Mouse (Mus musculus): ENCODE data around the gene Tor2a. TPM values are rescaled to one million over a fixed set of nuclear protein-coding genes. Genes with fewer than 3 reads are reported as not detected.

Gene Tor2a
- polyA plus RNA-seq, 1 experiment = 36.6 TPM

- H3K27ac ChIP-seq (ENCODE audit: insufficient read depth, low read length) = no peak overlapping the region
- TF ChIP-seq CTCF (IDR thresholded peaks at IDR 0.05; ENCODE audit: borderline replicate concordance, insufficient read depth, low read length) (no peak), POLR2A (IDR thresholded peaks at IDR 0.05; ENCODE audit: low read depth, low read length) (no peak)
- peaks cover 7% of the 10 kb centered on the region; the same call in 1 of the 2 replicates for H3K4me1 ChIP-seq (ENCODE audit: control insufficient read depth, insufficient read depth, low read length)
- H3K4me3 ChIP-seq (ENCODE audit: insufficient read depth, low read length) = no peak overlapping the region
These were observed 31.5 kb downstream of the Tor2a start for GRCm38 (mm10) chr2:32788581-32788980.

- no peak overlapping the region for H3K4me3 ChIP-seq (ENCODE audit: insufficient read depth, low read length)
- TF ChIP-seq POLR2A (IDR thresholded peaks at IDR 0.05; ENCODE audit: low read depth, low read length) = no peak
- no peak for TF ChIP-seq CTCF (IDR thresholded peaks at IDR 0.05; ENCODE audit: borderline replicate concordance, insufficient read depth, low read length)
- no peak overlapping the region for H3K27ac ChIP-seq (ENCODE audit: insufficient read depth, low read length)
- peaks cover 7% of the 10 kb centered on the region; the same call in 1 of the 2 replicates for H3K4me1 ChIP-seq (ENCODE audit: control insufficient read depth, insufficient read depth, low read length)
These were observed 34.3 kb downstream of the Tor2a start for GRCm38 (mm10) chr2:32791297-32791696.

- TF ChIP-seq CTCF (IDR thresholded peaks at IDR 0.05; ENCODE audit: borderline replicate concordance, insufficient read depth, low read length) (no peak), POLR2A (IDR thresholded peaks at IDR 0.05; ENCODE audit: low read depth, low read length) (no peak)
- peaks cover 6% of the 10 kb centered on the region for H3K4me1 ChIP-seq (ENCODE audit: control insufficient read depth, insufficient read depth, low read length)
- H3K4me3 ChIP-seq (ENCODE audit: insufficient read depth, low read length) = no peak overlapping the region
- no peak overlapping the region for H3K27ac ChIP-seq (ENCODE audit: insufficient read depth, low read length)
These were observed 38.8 kb downstream of the Tor2a start for GRCm38 (mm10) chr2:32795748-32796418.

GRCm38 (mm10) chr2:32798251-32798962 is 41.4 kb downstream of the Tor2a start:
- Histone ChIP-seq H3K4me3 (ENCODE audit: insufficient read depth, low read length) (no peak overlapping the region), H3K27ac (ENCODE audit: insufficient read depth, low read length) (no peak overlapping the region), H3K4me1 (ENCODE audit: control insufficient read depth, insufficient read depth, low read length) (peaks cover 6% of the 10 kb centered on the region)
- TF ChIP-seq POLR2A (IDR thresholded peaks at IDR 0.05; ENCODE audit: low read depth, low read length) (no peak), CTCF (IDR thresholded peaks at IDR 0.05; ENCODE audit: borderline replicate concordance, insufficient read depth, low read length) (no peak)

- H3K27ac ChIP-seq (ENCODE audit: insufficient read depth, low read length) = no peak overlapping the region
These were observed 52.0 kb downstream of the Tor2a start for GRCm38 (mm10) chr2:32808816-32809566.

More at GRCm38 (mm10) chr2:32808816-32809566, 52.0 kb downstream of the Tor2a start:
- no peak overlapping the region for H3K4me3 ChIP-seq (ENCODE audit: insufficient read depth, low read length)
- TF ChIP-seq CTCF (IDR thresholded peaks at IDR 0.05; ENCODE audit: borderline replicate concordance, insufficient read depth, low read length) (no peak), POLR2A (IDR thresholded peaks at IDR 0.05; ENCODE audit: low read depth, low read length) (no peak)
- H3K4me1 ChIP-seq (ENCODE audit: control insufficient read depth, insufficient read depth, low read length) = no peaks in the 10 kb centered on the region

Other genes starting within 250 kb of the Tor2a start
- gene Fam102a, start 221.9 kb upstream of the Tor2a start, polyA plus RNA-seq (2011; ENCODE audit: insufficient read length, low read depth, missing spikeins) = 5.3 and 8.9 TPM in 2 replicates
- 70.1 and 71.9 TPM in 2 replicates for gene Dpm2, start 186.4 kb upstream of the Tor2a start, polyA plus RNA-seq (2011; ENCODE audit: insufficient read length, low read depth, missing spikeins)
- gene Pip5kl1, start 182.4 kb upstream of the Tor2a start, polyA plus RNA-seq (2011; ENCODE audit: insufficient read length, low read depth, missing spikeins) = 0.67 TPM in 1 of 2 replicates, not detected in the other
- not detected in 2 replicates for gene 9430097D07Rik, start 181.6 kb upstream of the Tor2a start, polyA plus RNA-seq (2011; ENCODE audit: insufficient read length, low read depth, missing spikeins)
- gene St6galnac4, start 170.1 kb upstream of the Tor2a start, polyA plus RNA-seq (2011; ENCODE audit: insufficient read length, low read depth, missing spikeins) = 20.4 and 21.5 TPM in 2 replicates
- 33.3 and 39.3 TPM in 2 replicates for gene St6galnac6, start 157.5 kb upstream of the Tor2a start, polyA plus RNA-seq (2011; ENCODE audit: insufficient read length, low read depth, missing spikeins)
- gene Ak1, start 135.5 kb upstream of the Tor2a start, polyA plus RNA-seq (2011; ENCODE audit: insufficient read length, low read depth, missing spikeins) = 157 and 266 TPM in 2 replicates
- 15.1 and 17.1 TPM in 2 replicates for gene Eng, start 110.6 kb upstream of the Tor2a start, polyA plus RNA-seq (2011; ENCODE audit: insufficient read length, low read depth, missing spikeins)
- 20.2 and 26.4 TPM in 2 replicates for gene Fpgs, start 53.1 kb upstream of the Tor2a start, polyA plus RNA-seq (2011; ENCODE audit: insufficient read length, low read depth, missing spikeins)
- gene Cdk9, start 44.2 kb upstream of the Tor2a start, polyA plus RNA-seq (2011; ENCODE audit: insufficient read length, low read depth, missing spikeins) = 77.9 and 82.0 TPM in 2 replicates
- gene Sh2d3c, start 36.2 kb upstream of the Tor2a start, polyA plus RNA-seq (2011; ENCODE audit: insufficient read length, low read depth, missing spikeins) = 2.1 and 2.6 TPM in 2 replicates
- gene 6330409D20Rik, start 16.2 kb upstream of the Tor2a start, polyA plus RNA-seq (2011; ENCODE audit: insufficient read length, low read depth, missing spikeins) = not detected in 2 replicates
- 0.40 and 0.67 TPM in 2 replicates for gene Ttc16, start 18.4 kb downstream of the Tor2a start, polyA plus RNA-seq (2011; ENCODE audit: insufficient read length, low read depth, missing spikeins)
- 28.9 and 44.3 TPM in 2 replicates for gene Ptrh1, start 18.6 kb downstream of the Tor2a start, polyA plus RNA-seq (2011; ENCODE audit: insufficient read length, low read depth, missing spikeins)
- not detected in 2 replicates for gene Cfap157, start 27.2 kb downstream of the Tor2a start, polyA plus RNA-seq (2011; ENCODE audit: insufficient read length, low read depth, missing spikeins)
- gene Stxbp1, start 90.0 kb downstream of the Tor2a start, polyA plus RNA-seq (2011; ENCODE audit: insufficient read length, low read depth, missing spikeins) = 33.3 and 41.4 TPM in 2 replicates
- gene Fam129b, start 118.9 kb downstream of the Tor2a start, polyA plus RNA-seq (2011; ENCODE audit: insufficient read length, low read depth, missing spikeins) = 142 and 223 TPM in 2 replicates
- 64.0 and 65.9 TPM in 2 replicates for gene Rpl12, start 204.3 kb downstream of the Tor2a start, polyA plus RNA-seq (2011; ENCODE audit: insufficient read length, low read depth, missing spikeins)
- gene Lrsam1, start 204.4 kb downstream of the Tor2a start, polyA plus RNA-seq (2011; ENCODE audit: insufficient read length, low read depth, missing spikeins) = 15.3 and 18.5 TPM in 2 replicates
- gene Slc2a8, start 224.8 kb downstream of the Tor2a start, polyA plus RNA-seq (2011; ENCODE audit: insufficient read length, low read depth, missing spikeins) = 5.9 and 7.0 TPM in 2 replicates

Data from embryonic fibroblast, embryonic 13.5 days (primary cell).